Mouse (Mus musculus) myocyte (in vitro differentiated cells): ENCODE measurements around the gene Jag1. TPM values are rescaled to one million over a fixed set of nuclear protein-coding genes. Genes with fewer than 3 reads are reported as not detected.

Experiments used
- H3K27me3 ChIP-seq: one replicate; pipeline ENCODE4 v1.6.1; 2011; ENCODE audit not compliant: control insufficient read depth, insufficient read depth, insufficient read length
- H3K36me3 ChIP-seq: one replicate; pipeline ENCODE4 v1.6.1; 2011; ENCODE audit not compliant: control insufficient read depth, insufficient read depth
- H3K4me2 ChIP-seq: one replicate; pipeline ENCODE4 v1.6.1; 2011; ENCODE audit warnings: low read depth, control low read depth
- H3K4me3 ChIP-seq: one replicate; pipeline ENCODE4 v1.5.1; 2011; ENCODE audit warnings: mild to moderate bottlenecking, control low read depth, moderate library complexity
- H3K79me2 ChIP-seq: one replicate; pipeline ENCODE4 v1.6.1; 2011; ENCODE audit not compliant: control insufficient read depth, insufficient read depth
- H3ac ChIP-seq: one replicate; pipeline ENCODE4 v1.6.1; 2011; ENCODE audit not compliant: control insufficient read depth, insufficient read length
- CEBPB ChIP-seq: IDR thresholded peaks from 2 replicates; pipeline ENCODE4 v1.6.1; 2011; ENCODE audit warnings: mild to moderate bottlenecking, moderate library complexity; ENCODE audit not compliant: poor library complexity, insufficient read depth, severe bottlenecking
- E2F4 ChIP-seq: IDR thresholded peaks from one replicate; pipeline ENCODE4 v1.6.1; 2011; ENCODE audit warnings: mild to moderate bottlenecking, control low read depth, moderate library complexity; ENCODE audit not compliant: insufficient read depth
- MAX ChIP-seq: IDR thresholded peaks from one replicate; pipeline ENCODE4 v1.6.1; 2011; ENCODE audit warnings: low read depth, mild to moderate bottlenecking, control low read depth
- MYOD1 ChIP-seq, 3 experiments: IDR thresholded peaks; one replicate each; pipeline ENCODE4 v1.6.1; 2011; ENCODE audit warnings: control low read depth in 2 of 3, low read depth in 2 of 3, mild to moderate bottlenecking in 2 of 3, moderate library complexity in 1 of 3; ENCODE audit not compliant: insufficient read length in 2 of 3, control insufficient read depth in 1 of 3
- MYOG ChIP-seq, 3 experiments: IDR thresholded peaks; one replicate each; pipeline ENCODE4 v1.6.1; 2011; ENCODE audit warnings: control low read depth in 2 of 3, low read depth in 2 of 3, mild to moderate bottlenecking in 2 of 3; ENCODE audit not compliant: insufficient read length in 2 of 3, control insufficient read depth in 1 of 3, insufficient read depth in 1 of 3
- POLR2A ChIP-seq: IDR thresholded peaks from one replicate; pipeline ENCODE4 v1.6.1; 2011; ENCODE audit warnings: low read depth, mild to moderate bottlenecking, control low read depth, moderate library complexity; ENCODE audit not compliant: insufficient read length
- POLR2AphosphoS2 ChIP-seq: IDR thresholded peaks from one replicate; pipeline ENCODE4 v1.6.1; 2011; ENCODE audit warnings: low read depth, control low read depth; ENCODE audit not compliant: insufficient read length
- REST ChIP-seq: IDR thresholded peaks from one replicate; pipeline ENCODE4 v1.6.1; 2011; ENCODE audit warnings: mild to moderate bottlenecking, control low read depth, moderate library complexity; ENCODE audit not compliant: insufficient read depth, insufficient read length
- SRF ChIP-seq: IDR thresholded peaks from one replicate; pipeline ENCODE4 v1.6.1; 2011; ENCODE audit warnings: low read depth; ENCODE audit not compliant: control insufficient read depth, insufficient read length
- TCF12 ChIP-seq: IDR thresholded peaks from one replicate; pipeline ENCODE4 v1.6.1; 2011; ENCODE audit warnings: mild to moderate bottlenecking, control low read depth; ENCODE audit not compliant: poor library complexity, insufficient read depth, severe bottlenecking
- TCF3 ChIP-seq: IDR thresholded peaks from one replicate; pipeline ENCODE4 v1.6.1; 2011; ENCODE audit warnings: low read depth, control low read depth; ENCODE audit not compliant: insufficient read length
- USF1 ChIP-seq: IDR thresholded peaks from one replicate; pipeline ENCODE4 v1.6.1; 2011; ENCODE audit warnings: low read depth, mild to moderate bottlenecking, control low read depth, moderate library complexity
- polyA plus RNA-seq: library from polyadenylated mRNA; unstranded; fragments of >200 nt; fragmentation: generic; extraction: Trizol; gene quantifications from one replicate; pipeline ENCODE4 v1.2.1, GENCODE M21; 2012; ENCODE audit warnings: missing spikeins

The Jag1 gene
- polyA plus RNA-seq, 1 experiment: 17.9 TPM

DNA sequence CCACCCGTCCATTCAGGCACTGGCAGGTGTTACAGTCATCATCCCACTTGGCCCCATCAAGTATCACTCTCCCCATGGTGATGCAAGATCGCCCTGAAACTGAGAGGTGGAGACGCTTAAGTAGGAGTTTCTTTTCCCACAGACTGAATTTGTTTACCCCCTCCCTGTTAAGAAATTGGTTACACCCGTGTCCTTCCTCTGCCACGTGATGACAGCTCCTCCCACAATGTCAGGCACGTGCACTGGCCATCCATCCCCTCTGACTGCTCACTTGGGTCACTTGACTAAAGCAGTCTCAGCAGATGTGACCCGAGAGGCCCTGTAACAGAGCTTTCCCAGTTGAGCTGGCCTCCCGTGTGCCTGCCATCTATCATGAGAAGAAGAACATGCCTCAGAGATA, 31.2 kb downstream of the Jag1 start:
- no peak overlapping the region for H3K4me2 ChIP-seq
- no peak for TF ChIP-seq POLR2A
- TF ChIP-seq MYOG (IDR thresholded peaks at IDR 0.05; ENCODE audit: control insufficient read depth in 1 of 3, insufficient read depth in 1 of 3, insufficient read length in 2 of 3, low read depth in 2 of 3): no peak
- no peak for TF ChIP-seq SRF
- no peak for TF ChIP-seq TCF3
- no peak for TF ChIP-seq MYOD1 (IDR thresholded peaks at IDR 0.05; ENCODE audit: control insufficient read depth in 1 of 3, insufficient read length in 2 of 3, low read depth in 2 of 3)
- no peak for TF ChIP-seq USF1
- no peak for TF ChIP-seq CEBPB
- no peak for TF ChIP-seq E2F4
- no peak for TF ChIP-seq REST
- TF ChIP-seq TCF12: no peak
- no peak for TF ChIP-seq POLR2AphosphoS2
- no peak for TF ChIP-seq MAX

DNA sequence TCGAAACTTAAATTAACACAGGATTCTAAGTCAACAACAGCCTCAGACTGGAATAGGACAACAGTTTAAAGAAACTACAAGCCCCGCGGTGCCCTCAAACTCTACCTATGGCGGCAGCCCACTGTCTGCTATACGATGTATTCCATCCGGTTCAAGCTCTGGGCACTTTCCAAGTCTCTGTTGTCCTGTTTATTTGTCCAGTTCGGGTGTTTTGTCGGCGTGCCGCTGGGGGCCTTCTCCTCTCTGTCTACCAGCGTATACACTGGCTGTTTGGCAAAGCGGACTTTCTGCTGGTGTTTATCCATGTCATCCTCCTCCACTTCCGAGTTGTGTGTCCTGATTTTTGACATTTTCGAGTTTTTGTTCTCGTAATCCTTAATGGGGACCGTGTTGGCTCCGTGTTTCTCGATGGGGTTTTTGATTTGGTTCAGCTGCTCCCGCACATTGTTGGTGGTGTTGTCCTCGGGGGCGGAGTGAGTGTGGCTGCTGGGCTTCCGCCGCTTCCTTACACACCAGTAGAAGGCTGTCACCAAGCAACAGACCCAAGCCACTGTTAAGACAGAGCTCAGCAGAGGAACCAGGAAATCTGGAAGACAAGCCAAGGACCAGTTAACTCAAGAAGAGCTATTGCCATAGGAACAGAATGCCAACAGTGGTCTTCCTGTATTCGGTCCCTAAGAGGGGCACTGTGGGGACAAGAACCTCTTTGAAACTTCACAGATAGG, 33.4 kb downstream of the Jag1 start:
- no peak overlapping the region for H3K4me3 ChIP-seq
- H3K27me3 ChIP-seq: no peaks in the 10 kb centered on the region
- H3K36me3 ChIP-seq: peaks cover 46% of the 10 kb centered on the region

More for the DNA sequence above, 31.2 kb downstream of the Jag1 start:
- Histone ChIP-seq H3K4me3 (no peak overlapping the region), H3K79me2 (no peaks in the 10 kb centered on the region), H3ac (no peak overlapping the region), H3K36me3 (peaks cover 64% of the 10 kb centered on the region), H3K27me3 (no peaks in the 10 kb centered on the region)

DNA sequence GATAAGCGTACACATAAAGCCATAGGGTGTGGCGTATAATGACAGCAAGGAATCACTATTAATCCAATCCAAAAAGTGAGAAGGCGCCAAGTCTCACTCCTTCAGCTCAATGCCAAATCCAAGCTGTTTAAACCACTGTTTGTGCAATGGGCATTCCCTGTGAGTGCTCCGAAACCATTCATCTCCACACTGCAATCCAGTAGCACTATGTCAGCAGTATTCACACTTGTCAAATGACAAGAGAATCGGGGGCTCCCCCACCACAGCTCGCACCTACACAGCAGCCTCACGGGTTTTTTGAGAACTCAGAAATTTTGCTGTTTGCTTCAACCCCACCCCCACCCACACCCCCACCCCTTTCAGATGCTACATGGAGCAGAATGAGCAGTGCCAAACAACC, 35.4 kb downstream of the Jag1 start:
- Histone ChIP-seq H3K27me3 (no peaks in the 10 kb centered on the region), H3ac (no peak overlapping the region), H3K79me2 (no peaks in the 10 kb centered on the region), H3K4me3 (no peak overlapping the region), H3K4me2 (no peak overlapping the region), H3K36me3 (peaks cover 29% of the 10 kb centered on the region)
- TF ChIP-seq TCF12 (no peak), SRF (no peak), MYOG (IDR thresholded peaks at IDR 0.05; ENCODE audit: control insufficient read depth in 1 of 3, insufficient read depth in 1 of 3, insufficient read length in 2 of 3, low read depth in 2 of 3) (no peak), POLR2AphosphoS2 (no peak), USF1 (no peak), MAX (no peak)

More for the DNA sequence above, 33.4 kb downstream of the Jag1 start:
- TF ChIP-seq USF1 (no peak), POLR2AphosphoS2 (no peak), MYOG (IDR thresholded peaks at IDR 0.05; ENCODE audit: control insufficient read depth in 1 of 3, insufficient read depth in 1 of 3, insufficient read length in 2 of 3, low read depth in 2 of 3) (no peak), POLR2A (no peak), TCF12 (no peak), MYOD1 (IDR thresholded peaks at IDR 0.05; ENCODE audit: control insufficient read depth in 1 of 3, insufficient read length in 2 of 3, low read depth in 2 of 3) (no peak), E2F4 (no peak), MAX (no peak), SRF (no peak), CEBPB (no peak), REST (no peak), TCF3 (no peak)
- Histone ChIP-seq H3K79me2 (no peaks in the 10 kb centered on the region), H3ac (no peak overlapping the region), H3K4me2 (no peak overlapping the region)

DNA sequence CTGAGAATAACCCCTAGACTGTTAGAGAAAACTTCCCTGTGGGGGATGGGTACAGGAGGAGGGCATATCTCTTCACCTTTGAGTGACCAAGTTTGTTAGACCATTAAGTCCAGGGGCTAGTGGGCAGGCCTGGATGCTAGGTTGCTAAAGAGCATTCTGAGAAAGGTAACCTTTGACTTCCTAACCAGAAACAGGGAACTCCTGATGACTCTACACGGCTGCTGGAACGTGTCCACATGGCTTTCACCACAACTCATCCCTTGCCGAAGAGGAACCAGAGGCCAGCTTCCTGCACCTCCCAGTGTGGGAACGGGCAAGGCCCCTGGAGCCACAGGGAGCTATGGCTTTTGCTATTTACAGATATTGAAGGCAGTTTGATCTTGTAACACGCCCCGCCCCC, 36.0 kb downstream of the Jag1 start:
- H3K79me2 ChIP-seq: no peaks in the 10 kb centered on the region
- TF ChIP-seq MYOG (IDR thresholded peaks at IDR 0.05; ENCODE audit: control insufficient read depth in 1 of 3, insufficient read depth in 1 of 3, insufficient read length in 2 of 3, low read depth in 2 of 3) (no peak), MYOD1 (IDR thresholded peaks at IDR 0.05; ENCODE audit: control insufficient read depth in 1 of 3, insufficient read length in 2 of 3, low read depth in 2 of 3) (no peak), E2F4 (no peak), POLR2AphosphoS2 (peak; percentile 42)
- peaks cover 26% of the 10 kb centered on the region for H3K36me3 ChIP-seq
- no peaks in the 10 kb centered on the region for H3K27me3 ChIP-seq
- no peak overlapping the region for H3ac ChIP-seq
- no peak overlapping the region for H3K4me3 ChIP-seq
- no peak overlapping the region for H3K4me2 ChIP-seq

DNA sequence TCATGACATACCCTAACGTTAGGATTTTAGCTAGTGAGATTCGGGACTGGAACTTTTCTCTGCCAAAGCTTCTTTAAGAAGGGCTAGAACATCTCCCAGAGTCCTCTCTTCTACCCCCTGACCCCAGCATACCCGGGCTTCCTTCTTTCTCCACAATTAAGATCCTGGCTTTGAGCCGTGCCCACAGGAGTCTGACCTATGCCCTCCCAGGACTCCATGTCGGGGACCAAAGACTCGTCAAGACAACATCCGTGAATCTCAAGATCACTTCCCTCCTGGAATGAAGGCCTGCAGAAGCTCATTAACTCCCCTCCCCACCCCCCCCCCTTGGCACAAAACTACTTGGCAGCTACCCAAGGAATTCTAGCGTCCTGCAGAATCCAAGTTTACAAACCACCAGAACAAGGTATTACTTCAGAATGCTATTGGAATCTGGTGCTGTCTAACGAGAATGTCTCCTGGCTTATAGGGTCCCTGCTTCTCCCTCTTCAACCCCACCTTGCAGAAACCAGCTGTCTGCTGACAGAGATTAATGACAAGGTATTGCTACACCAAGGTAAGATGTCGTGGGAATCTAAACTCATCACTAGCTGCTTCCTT, 36.6 kb downstream of the Jag1 start:
- Histone ChIP-seq H3K4me3 (no peak overlapping the region), H3ac (no peak overlapping the region), H3K36me3 (peaks cover 19% of the 10 kb centered on the region), H3K4me2 (no peak overlapping the region), H3K79me2 (no peaks in the 10 kb centered on the region), H3K27me3 (no peaks in the 10 kb centered on the region)
- TF ChIP-seq TCF12: no peak
- no peak for TF ChIP-seq POLR2AphosphoS2
- TF ChIP-seq E2F4: no peak
